Mouse (Mus musculus) myocyte (in vitro differentiated cells): ENCODE measurements around the gene Cnpy4. TPM values are rescaled to one million over a fixed set of nuclear protein-coding genes. Genes with fewer than 3 reads are reported as not detected.

ENCODE experiments used
- H3K27me3 ChIP-seq: one replicate; pipeline ENCODE4 v1.6.1; 2011; ENCODE audit not compliant: control insufficient read depth, insufficient read depth, insufficient read length
- H3K36me3 ChIP-seq: one replicate; pipeline ENCODE4 v1.6.1; 2011; ENCODE audit not compliant: control insufficient read depth, insufficient read depth
- H3K4me2 ChIP-seq: one replicate; pipeline ENCODE4 v1.6.1; 2011; ENCODE audit warnings: low read depth, control low read depth
- H3K4me3 ChIP-seq: one replicate; pipeline ENCODE4 v1.5.1; 2011; ENCODE audit warnings: mild to moderate bottlenecking, control low read depth, moderate library complexity
- H3K79me2 ChIP-seq: one replicate; pipeline ENCODE4 v1.6.1; 2011; ENCODE audit not compliant: control insufficient read depth, insufficient read depth
- H3ac ChIP-seq: one replicate; pipeline ENCODE4 v1.6.1; 2011; ENCODE audit not compliant: control insufficient read depth, insufficient read length
- CEBPB ChIP-seq: IDR thresholded peaks from 2 replicates; pipeline ENCODE4 v1.6.1; 2011; ENCODE audit warnings: mild to moderate bottlenecking, moderate library complexity; ENCODE audit not compliant: poor library complexity, insufficient read depth, severe bottlenecking
- E2F4 ChIP-seq: IDR thresholded peaks from one replicate; pipeline ENCODE4 v1.6.1; 2011; ENCODE audit warnings: mild to moderate bottlenecking, control low read depth, moderate library complexity; ENCODE audit not compliant: insufficient read depth
- MAX ChIP-seq: IDR thresholded peaks from one replicate; pipeline ENCODE4 v1.6.1; 2011; ENCODE audit warnings: low read depth, mild to moderate bottlenecking, control low read depth
- MYOD1 ChIP-seq, 3 experiments: IDR thresholded peaks; one replicate each; pipeline ENCODE4 v1.6.1; 2011; ENCODE audit warnings: control low read depth in 2 of 3, low read depth in 2 of 3, mild to moderate bottlenecking in 2 of 3, moderate library complexity in 1 of 3; ENCODE audit not compliant: insufficient read length in 2 of 3, control insufficient read depth in 1 of 3
- MYOG ChIP-seq, 3 experiments: IDR thresholded peaks; one replicate each; pipeline ENCODE4 v1.6.1; 2011; ENCODE audit warnings: control low read depth in 2 of 3, low read depth in 2 of 3, mild to moderate bottlenecking in 2 of 3; ENCODE audit not compliant: insufficient read length in 2 of 3, control insufficient read depth in 1 of 3, insufficient read depth in 1 of 3
- POLR2A ChIP-seq: IDR thresholded peaks from one replicate; pipeline ENCODE4 v1.6.1; 2011; ENCODE audit warnings: low read depth, mild to moderate bottlenecking, control low read depth, moderate library complexity; ENCODE audit not compliant: insufficient read length
- POLR2AphosphoS2 ChIP-seq: IDR thresholded peaks from one replicate; pipeline ENCODE4 v1.6.1; 2011; ENCODE audit warnings: low read depth, control low read depth; ENCODE audit not compliant: insufficient read length
- REST ChIP-seq: IDR thresholded peaks from one replicate; pipeline ENCODE4 v1.6.1; 2011; ENCODE audit warnings: mild to moderate bottlenecking, control low read depth, moderate library complexity; ENCODE audit not compliant: insufficient read depth, insufficient read length
- SRF ChIP-seq: IDR thresholded peaks from one replicate; pipeline ENCODE4 v1.6.1; 2011; ENCODE audit warnings: low read depth; ENCODE audit not compliant: control insufficient read depth, insufficient read length
- TCF12 ChIP-seq: IDR thresholded peaks from one replicate; pipeline ENCODE4 v1.6.1; 2011; ENCODE audit warnings: mild to moderate bottlenecking, control low read depth; ENCODE audit not compliant: poor library complexity, insufficient read depth, severe bottlenecking
- TCF3 ChIP-seq: IDR thresholded peaks from one replicate; pipeline ENCODE4 v1.6.1; 2011; ENCODE audit warnings: low read depth, control low read depth; ENCODE audit not compliant: insufficient read length
- USF1 ChIP-seq: IDR thresholded peaks from one replicate; pipeline ENCODE4 v1.6.1; 2011; ENCODE audit warnings: low read depth, mild to moderate bottlenecking, control low read depth, moderate library complexity
- polyA plus RNA-seq: library from polyadenylated mRNA; unstranded; fragments of >200 nt; fragmentation: generic; extraction: Trizol; gene quantifications from one replicate; pipeline ENCODE4 v1.2.1, GENCODE M21; 2012; ENCODE audit warnings: missing spikeins

Gene Cnpy4
- polyA plus RNA-seq, 1 experiment: 11.5 TPM

GRCm38 (mm10) chr5:138233778-138234177, 46.5 kb downstream of the Cnpy4 start:
- Histone ChIP-seq H3K4me3 (no peak overlapping the region), H3K4me2 (no peak overlapping the region), H3K36me3 (no peaks in the 10 kb centered on the region), H3ac (no peak overlapping the region), H3K27me3 (no peaks in the 10 kb centered on the region), H3K79me2 (no peaks in the 10 kb centered on the region)
- TF ChIP-seq MAX: no peak
- TF ChIP-seq E2F4: no peak
- TF ChIP-seq CEBPB: no peak
- TF ChIP-seq REST: no peak
- no peak for TF ChIP-seq MYOG (IDR thresholded peaks at IDR 0.05; ENCODE audit: control insufficient read depth in 1 of 3, insufficient read depth in 1 of 3, insufficient read length in 2 of 3, low read depth in 2 of 3)
- no peak for TF ChIP-seq SRF
- no peak for TF ChIP-seq MYOD1 (IDR thresholded peaks at IDR 0.05; ENCODE audit: control insufficient read depth in 1 of 3, insufficient read length in 2 of 3, low read depth in 2 of 3)
- no peak for TF ChIP-seq POLR2AphosphoS2
- no peak for TF ChIP-seq TCF12
- TF ChIP-seq TCF3: no peak
- TF ChIP-seq USF1: no peak
- no peak for TF ChIP-seq POLR2A

GRCm38 (mm10) chr5:138234224-138234623, 46.9 kb downstream of the Cnpy4 start:
- H3K27me3 ChIP-seq: no peaks in the 10 kb centered on the region
- no peak overlapping the region for H3K4me3 ChIP-seq
- TF ChIP-seq POLR2AphosphoS2 (no peak), MYOD1 (IDR thresholded peaks at IDR 0.05; ENCODE audit: control insufficient read depth in 1 of 3, insufficient read length in 2 of 3, low read depth in 2 of 3) (no peak), E2F4 (no peak), TCF12 (no peak), REST (no peak), USF1 (no peak), CEBPB (no peak), MYOG (IDR thresholded peaks at IDR 0.05; ENCODE audit: control insufficient read depth in 1 of 3, insufficient read depth in 1 of 3, insufficient read length in 2 of 3, low read depth in 2 of 3) (no peak), MAX (no peak), POLR2A (no peak), SRF (no peak), TCF3 (no peak)
- H3K4me2 ChIP-seq: no peak overlapping the region
- no peaks in the 10 kb centered on the region for H3K36me3 ChIP-seq
- no peaks in the 10 kb centered on the region for H3K79me2 ChIP-seq
- H3ac ChIP-seq: no peak overlapping the region

GRCm38 (mm10) chr5:138241511-138241910, 54.2 kb downstream of the Cnpy4 start:
- Histone ChIP-seq H3K36me3 (no peaks in the 10 kb centered on the region), H3ac (no peak overlapping the region), H3K79me2 (no peaks in the 10 kb centered on the region), H3K4me3 (no peak overlapping the region), H3K27me3 (no peaks in the 10 kb centered on the region), H3K4me2 (no peak overlapping the region)
- TF ChIP-seq POLR2AphosphoS2 (no peak), USF1 (no peak), REST (no peak)

Other genes with a start within 250 kb of the Cnpy4 start
- gene Gjc3, start 224.4 kb upstream of the Cnpy4 start, polyA plus RNA-seq: not detected
- gene Azgp1, start 206.0 kb upstream of the Cnpy4 start, polyA plus RNA-seq: not detected
- not detected for gene Smok3a, start 166.2 kb upstream of the Cnpy4 start, polyA plus RNA-seq
- not detected for gene Smok3b, start 166.1 kb upstream of the Cnpy4 start, polyA plus RNA-seq
- not detected for gene Smok3c, start 134.3 kb upstream of the Cnpy4 start, polyA plus RNA-seq
- gene Zkscan1, start 102.4 kb upstream of the Cnpy4 start, polyA plus RNA-seq: 5.1 TPM
- gene Zscan21, start 70.6 kb upstream of the Cnpy4 start, polyA plus RNA-seq: 12.3 TPM
- 3.0 TPM for gene Zfp113, start 31.7 kb upstream of the Cnpy4 start, polyA plus RNA-seq
- gene Cops6, start 26.4 kb upstream of the Cnpy4 start, polyA plus RNA-seq: 186 TPM
- gene Ap4m1, start 15.5 kb upstream of the Cnpy4 start, polyA plus RNA-seq: 10.4 TPM
- 55.4 TPM for gene Mcm7, start 15.1 kb upstream of the Cnpy4 start, polyA plus RNA-seq
- gene Taf6, start within 50 bp of the Cnpy4 start, polyA plus RNA-seq: 47.1 TPM
- 2.5 TPM for gene Mblac1, start 6.8 kb downstream of the Cnpy4 start, polyA plus RNA-seq
- not detected for gene Nxpe5, start 38.4 kb downstream of the Cnpy4 start, polyA plus RNA-seq
- 97.7 TPM for gene Lamtor4, start 68.0 kb downstream of the Cnpy4 start, polyA plus RNA-seq
- gene BC037034, start 76.5 kb downstream of the Cnpy4 start, polyA plus RNA-seq: 6.7 TPM
- not detected for gene Gal3st4, start 85.4 kb downstream of the Cnpy4 start, polyA plus RNA-seq
- gene Gm43720, start 92.5 kb downstream of the Cnpy4 start, polyA plus RNA-seq: 0.01 TPM
- 0.54 TPM for gene Gpc2, start 92.5 kb downstream of the Cnpy4 start, polyA plus RNA-seq
- 0.01 TPM for gene Stag3, start 92.8 kb downstream of the Cnpy4 start, polyA plus RNA-seq
- gene Pvrig, start 154.5 kb downstream of the Cnpy4 start, polyA plus RNA-seq: 0.04 TPM